Mouse (Mus musculus): ENCODE results near the gene Dpf1.

DNA sequence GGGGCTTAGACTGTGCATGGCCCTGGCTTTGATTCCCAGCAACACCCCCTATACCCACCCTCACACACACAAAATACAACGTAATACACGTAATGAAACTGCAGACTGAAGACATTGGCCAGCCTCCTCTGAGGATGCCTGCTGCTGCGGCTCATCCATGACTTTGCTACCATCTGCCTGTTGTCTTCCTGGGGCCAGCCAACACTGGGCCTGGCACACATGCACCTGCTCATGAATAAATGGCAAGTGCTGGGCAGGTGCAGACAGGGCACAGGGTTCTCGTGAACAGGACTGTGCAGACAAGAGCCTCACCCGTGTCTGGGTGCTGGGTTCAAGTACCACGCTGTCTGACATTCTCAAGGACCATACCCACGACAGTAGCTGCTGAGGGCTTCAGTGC lies 40.0 kb downstream of the Dpf1 start:
- TF ChIP-seq GATA1 (IDR thresholded peaks at IDR 0.05; ENCODE audit: low read length) (no peak), TAL1 (IDR thresholded peaks at IDR 0.05; ENCODE audit: low read length) (no peak)

All from erythroblast, embryonic 14.5 days (primary cell).